Mouse (Mus musculus) ovary, postnatal 14 days (tissue): Measurements from ENCODE around the gene Gpr156.

ENCODE experiments used
- DNase-seq: peaks from one replicate; pipeline ENCODE4 v3.0.0; 2022; ENCODE audit warnings: low spot score

Gene Gpr156

GRCm38 (mm10) chr16:37916138-37916817 lies at the start of gene Gpr156:
Gpr156 (plus strand) TSS chr16:37916496.
- peak; percentile 14 for DNase-seq

- DNase-seq = peak; percentile 79
These were observed 48.3 kb upstream of the Gpr156 start, which contains the start of gene Lrrc58 for GRCm38 (mm10) chr16:37867791-37868505. Lrrc58 (plus strand) TSS chr16:37868389.

- no peak for DNase-seq
These were observed 47.5 kb upstream of the Gpr156 start for GRCm38 (mm10) chr16:37868506-37869469.

- DNase-seq = no peak
These were observed 46.6 kb upstream of the Gpr156 start for GRCm38 (mm10) chr16:37869470-37870231.

GRCm38 (mm10) chr16:37871112-37871715 lies 45.1 kb upstream of the Gpr156 start:
- no peak for DNase-seq

GRCm38 (mm10) chr16:37874501-37875235 lies 41.6 kb upstream of the Gpr156 start:
- DNase-seq = no peak

- no peak for DNase-seq
These were observed 38.9 kb upstream of the Gpr156 start for GRCm38 (mm10) chr16:37877406-37877805.

- DNase-seq = no peak
These were observed 37.3 kb upstream of the Gpr156 start for GRCm38 (mm10) chr16:37878951-37879505.

- no peak for DNase-seq
These were observed 36.4 kb upstream of the Gpr156 start for GRCm38 (mm10) chr16:37879750-37880419.

- no peak for DNase-seq
These were observed 35.1 kb upstream of the Gpr156 start for GRCm38 (mm10) chr16:37881168-37881567.

GRCm38 (mm10) chr16:37888986-37889385 lies 27.3 kb upstream of the Gpr156 start:
- DNase-seq = no peak

- no peak for DNase-seq
These were observed 23.6 kb upstream of the Gpr156 start for GRCm38 (mm10) chr16:37892667-37893066.

- no peak for DNase-seq
These were observed 22.9 kb upstream of the Gpr156 start for GRCm38 (mm10) chr16:37893381-37893780.

- DNase-seq = no peak
These were observed 22.4 kb upstream of the Gpr156 start for GRCm38 (mm10) chr16:37893942-37894341.

- no peak for DNase-seq
These were observed 17.5 kb upstream of the Gpr156 start for GRCm38 (mm10) chr16:37898790-37899189.

- no peak for DNase-seq
These were observed 16.9 kb upstream of the Gpr156 start for GRCm38 (mm10) chr16:37899357-37899756.

GRCm38 (mm10) chr16:37901318-37901717 lies 15.0 kb upstream of the Gpr156 start:
- no peak for DNase-seq

GRCm38 (mm10) chr16:37906456-37906855 lies 9.8 kb upstream of the Gpr156 start:
- DNase-seq = no peak

GRCm38 (mm10) chr16:37911086-37911485 lies 5.2 kb upstream of the Gpr156 start:
- DNase-seq = no peak

- DNase-seq = no peak
These were observed 514 bp downstream of the Gpr156 start for GRCm38 (mm10) chr16:37916818-37917201.
